Mouse (Mus musculus): ENCODE measurements at regions not wholly inside any gene's neighbourhood (a gene's known extent, or its start where the extent isn't known, plus 50 kb on each side); places are given as distances from the start of the nearest gene placed in this dataset.

DNA sequence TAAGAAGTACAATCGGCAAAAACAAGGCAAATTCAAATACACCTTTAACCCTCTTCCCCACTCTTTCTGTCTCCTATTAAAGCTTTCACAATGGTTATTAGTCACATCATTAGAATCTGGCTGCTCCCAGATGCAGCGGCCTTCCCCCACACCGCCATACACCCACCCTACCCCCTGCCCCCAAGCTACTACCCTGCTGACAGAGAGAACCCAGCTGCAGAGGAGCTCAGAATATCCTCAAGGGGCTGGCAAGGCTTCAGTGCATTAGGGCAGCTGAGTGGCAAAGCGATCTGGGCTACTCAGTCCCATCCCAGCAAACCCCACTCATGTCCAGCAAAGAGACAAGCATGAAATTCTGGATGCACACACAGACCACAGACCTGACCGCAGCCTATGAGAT, 113.6 kb upstream of the Rgma start:
- no peak for DNase-seq (ENCODE audit: low spot score in 2 of 2)

- DNase-seq (ENCODE audit: low spot score in 2 of 2) = no peak
Observed at GRCm38 (mm10) chr7:73262526-73262925, 112.8 kb upstream of the Rgma start.

- no peak for DNase-seq (ENCODE audit: low spot score in 2 of 2)
Observed at GRCm38 (mm10) chr7:73269626-73270025, 105.7 kb upstream of the Rgma start.

- DNase-seq (ENCODE audit: low spot score in 2 of 2) = no peak
Observed at GRCm38 (mm10) chr7:73272787-73273186, 102.5 kb upstream of the Rgma start.

DNA sequence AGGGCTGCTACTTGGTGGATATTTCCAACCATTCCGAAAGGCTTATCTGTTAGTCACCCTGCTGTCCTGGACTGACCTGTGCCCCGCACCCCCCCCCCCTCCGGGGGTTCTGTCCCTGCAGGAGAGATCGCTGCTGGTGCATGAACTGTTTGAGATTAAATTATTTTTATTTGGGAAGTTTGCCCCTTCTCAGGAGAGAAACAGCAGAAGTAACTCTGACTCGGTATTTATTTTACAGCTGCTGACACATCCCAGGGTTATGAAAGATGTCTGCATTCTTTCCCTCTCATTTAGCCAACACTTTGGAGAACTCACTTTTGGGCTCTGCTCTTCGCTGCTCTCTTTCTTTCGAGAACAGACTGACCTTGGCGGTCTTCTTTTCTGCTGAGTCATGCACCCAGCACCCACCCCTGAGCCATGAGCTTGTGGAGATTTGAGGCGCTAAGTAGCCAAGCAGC, 99.5 kb upstream of the Rgma start:
- no peak for DNase-seq (ENCODE audit: low spot score in 2 of 2)

GRCm38 (mm10) chr7:73278616-73279015, 96.7 kb upstream of the Rgma start:
- no peak for DNase-seq (ENCODE audit: low spot score in 2 of 2)

GRCm38 (mm10) chr7:73279936-73280445, 95.3 kb upstream of the Rgma start:
- DNase-seq (ENCODE audit: low spot score in 2 of 2) = no peak

GRCm38 (mm10) chr7:73286244-73286643, 89.1 kb upstream of the Rgma start:
- DNase-seq (ENCODE audit: low spot score in 2 of 2) = no peak

DNA sequence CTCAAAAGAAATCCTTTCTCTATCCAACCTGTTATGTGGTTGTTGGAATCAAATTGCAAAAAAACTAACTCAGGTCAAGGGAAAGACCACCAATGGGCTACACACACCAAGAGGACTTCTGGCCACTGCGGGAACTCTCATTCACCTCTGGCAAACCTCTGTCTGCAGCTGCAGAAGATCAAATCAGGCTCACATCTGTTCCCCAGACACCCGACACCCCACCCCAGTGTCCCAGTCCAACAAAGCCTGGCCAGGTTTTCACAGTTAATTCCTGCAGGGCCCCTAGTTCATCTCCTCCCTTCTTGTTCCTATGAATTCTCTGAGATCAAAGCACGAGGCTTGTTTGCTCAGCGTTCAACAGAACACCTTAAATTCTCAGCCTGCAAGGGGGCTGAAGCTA, 82.0 kb upstream of the Rgma start:
- DNase-seq (ENCODE audit: low spot score in 2 of 2) = no peak

DNA sequence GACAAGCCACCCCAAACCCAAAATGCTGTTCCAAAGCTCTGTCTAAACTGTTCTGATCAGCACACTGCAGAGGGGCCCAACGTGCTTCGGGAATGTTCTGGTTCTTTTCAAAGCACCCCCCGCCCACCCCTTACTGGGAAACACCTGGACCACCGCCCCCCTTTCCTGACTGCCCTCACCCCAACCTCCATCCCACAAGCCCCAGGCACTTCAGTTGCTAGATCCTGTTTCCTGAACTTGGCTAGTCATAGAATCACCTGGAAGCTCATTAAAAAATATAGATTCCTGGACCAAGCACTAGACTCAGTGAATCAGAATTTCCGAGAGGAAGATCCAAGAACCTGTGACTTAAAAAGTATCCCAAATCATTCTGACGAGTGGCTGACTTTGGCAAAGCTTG, 80.9 kb upstream of the Rgma start:
- DNase-seq (ENCODE audit: low spot score in 2 of 2) = no peak

- DNase-seq (ENCODE audit: low spot score in 2 of 2) = no peak
Observed at GRCm38 (mm10) chr7:73302501-73302900, 72.8 kb upstream of the Rgma start.

GRCm38 (mm10) chr7:73303818-73304217, 71.5 kb upstream of the Rgma start:
- no peak for DNase-seq (ENCODE audit: low spot score in 2 of 2)

DNA sequence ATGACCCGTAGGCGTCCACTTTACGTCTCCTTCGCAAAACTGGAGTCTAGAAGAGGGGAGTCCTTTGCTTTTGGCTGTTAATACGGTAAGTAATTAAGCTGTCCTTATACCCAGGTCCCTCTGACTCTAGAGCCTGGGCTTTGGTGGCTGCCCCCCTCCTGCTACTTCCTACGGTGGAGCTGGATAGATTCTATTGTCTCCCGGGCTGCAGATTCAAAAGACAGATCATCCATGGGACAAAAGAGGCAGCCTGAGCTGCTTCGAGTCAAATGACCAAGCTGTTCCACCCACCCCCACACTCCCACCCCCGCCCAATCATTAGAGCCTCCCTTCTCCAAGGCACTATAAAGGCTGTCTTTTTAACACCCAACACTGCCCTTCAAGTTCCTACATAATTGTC, 70.5 kb upstream of the Rgma start:
- DNase-seq (ENCODE audit: low spot score in 2 of 2) = no peak

DNA sequence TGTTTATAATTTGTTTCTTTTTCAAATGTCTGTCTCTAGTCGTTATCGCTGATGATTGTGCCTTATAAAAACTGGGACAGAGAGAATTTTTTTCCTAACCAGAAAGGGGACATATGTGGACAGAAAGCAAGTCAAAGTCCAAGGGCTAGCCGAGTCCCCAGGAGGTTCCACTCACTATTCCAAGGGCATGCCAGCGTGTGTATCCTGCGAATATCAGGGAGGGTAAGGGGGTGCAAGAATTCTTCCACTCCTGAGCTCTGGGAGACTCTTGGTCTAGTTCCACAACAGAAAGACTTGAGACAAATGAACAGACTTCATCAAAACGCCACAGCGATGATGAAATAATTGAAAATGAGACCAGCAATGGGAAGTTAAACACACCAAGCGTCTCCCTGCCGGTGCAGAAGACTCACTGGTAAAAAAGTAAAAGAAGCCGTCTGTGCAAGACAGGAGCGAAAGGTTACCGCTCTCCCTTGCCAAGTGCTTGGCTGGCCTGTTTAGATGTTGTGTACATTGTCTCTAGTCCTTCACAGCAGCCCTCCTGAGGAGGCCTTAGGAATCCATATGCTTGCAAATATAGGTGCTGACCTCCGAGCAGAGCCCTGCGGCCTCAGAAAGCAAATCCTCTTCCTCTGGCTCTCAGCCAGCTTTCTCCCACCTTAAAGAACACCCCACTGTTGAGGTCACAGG, 69.9 kb upstream of the Rgma start:
- DNase-seq (ENCODE audit: low spot score in 2 of 2) = no peak

- DNase-seq (ENCODE audit: low spot score in 2 of 2) = no peak
Observed at GRCm38 (mm10) chr7:73306296-73306695, 69.0 kb upstream of the Rgma start.

- DNase-seq (ENCODE audit: low spot score in 2 of 2) = no peak
Observed at GRCm38 (mm10) chr7:73306728-73307127, 68.6 kb upstream of the Rgma start.

DNA sequence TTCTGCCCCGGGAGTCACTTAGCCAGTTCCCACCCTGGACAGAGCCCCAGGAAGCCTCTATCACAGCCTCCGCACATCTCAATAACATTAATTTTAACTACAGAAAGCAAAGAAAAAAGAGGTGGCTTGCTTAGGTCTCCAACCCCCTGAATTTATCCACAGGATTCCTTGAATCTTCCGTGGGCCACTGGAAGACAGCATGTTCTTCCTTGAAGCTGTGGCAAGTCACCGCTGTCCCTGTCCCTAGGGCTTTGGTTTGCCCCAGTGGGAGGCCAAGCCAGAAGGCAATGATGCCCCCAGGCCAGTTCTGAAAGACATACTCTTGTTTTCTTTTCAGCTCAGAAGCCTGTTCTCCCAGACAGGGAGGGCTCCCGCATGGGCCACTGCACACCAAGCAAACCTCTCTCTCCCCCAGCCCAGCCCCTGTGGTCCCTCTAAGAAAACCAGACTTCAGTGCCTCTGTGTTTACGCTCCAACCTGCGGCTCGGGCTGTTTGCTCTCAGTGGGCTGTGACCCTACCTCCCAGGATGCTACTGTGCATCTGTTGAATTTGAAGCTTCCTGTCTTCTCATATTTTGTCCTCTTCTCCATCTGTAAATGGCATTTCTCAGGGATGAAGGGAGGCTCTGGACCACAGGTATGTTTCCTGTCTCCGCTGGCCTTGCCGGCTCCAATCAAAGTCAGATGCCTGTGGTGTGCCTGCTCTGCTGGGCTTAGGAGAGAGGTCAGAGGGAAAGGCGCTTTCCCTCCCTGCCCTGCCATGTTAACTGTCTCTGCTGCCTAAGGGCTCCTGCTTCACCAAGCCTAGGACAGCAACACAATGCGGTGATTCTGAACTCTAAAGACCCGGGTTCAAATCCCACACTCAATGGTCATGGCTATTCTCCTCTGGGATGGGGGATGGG, 67.5 kb upstream of the Rgma start:
- DNase-seq (ENCODE audit: low spot score in 2 of 2) = no peak

GRCm38 (mm10) chr7:73308981-73309380, 66.3 kb upstream of the Rgma start:
- no peak for DNase-seq (ENCODE audit: low spot score in 2 of 2)

DNA sequence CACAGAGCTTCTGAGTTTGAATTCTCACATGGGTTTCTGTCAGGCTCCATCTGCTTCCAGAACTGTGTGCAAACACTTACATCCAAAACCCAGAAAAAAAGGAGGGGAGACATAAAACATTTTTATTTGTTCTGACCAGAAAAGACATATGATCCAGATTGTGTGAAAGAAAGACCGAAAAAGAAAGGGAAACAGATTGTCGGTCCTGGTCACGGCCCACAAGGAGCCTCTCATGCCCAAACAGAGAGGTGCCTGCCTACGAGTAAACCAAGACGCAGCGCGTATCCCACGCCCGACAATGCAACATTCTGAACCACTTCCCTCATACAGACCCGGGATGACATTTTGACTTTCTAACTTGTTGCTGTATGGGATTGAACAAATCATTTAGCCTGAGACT, 65.3 kb upstream of the Rgma start:
- no peak for DNase-seq (ENCODE audit: low spot score in 2 of 2)

- DNase-seq (ENCODE audit: low spot score in 2 of 2) = no peak
Observed at GRCm38 (mm10) chr7:73310581-73311136, 64.7 kb upstream of the Rgma start.

DNA sequence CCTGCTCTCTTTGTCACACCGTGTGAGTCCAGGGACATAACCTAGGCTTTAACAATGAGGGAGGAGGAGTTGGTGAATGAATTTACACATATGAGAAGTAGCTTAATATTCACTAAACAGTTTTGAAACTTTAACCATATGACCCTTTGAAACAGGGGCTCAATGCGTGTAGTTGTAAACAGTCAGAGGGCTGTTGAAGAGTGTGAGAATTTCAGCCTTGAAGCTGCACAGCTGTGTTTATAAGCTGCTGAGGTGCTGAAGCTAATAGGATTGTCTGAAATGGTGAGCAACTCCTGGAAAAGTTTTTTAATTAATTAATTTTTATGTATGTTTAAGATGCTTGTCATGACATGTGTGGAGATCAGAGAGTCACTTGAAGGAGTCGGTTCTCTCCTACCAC, 59.8 kb upstream of the Rgma start:
- DNase-seq (ENCODE audit: low spot score in 2 of 2) = no peak

DNA sequence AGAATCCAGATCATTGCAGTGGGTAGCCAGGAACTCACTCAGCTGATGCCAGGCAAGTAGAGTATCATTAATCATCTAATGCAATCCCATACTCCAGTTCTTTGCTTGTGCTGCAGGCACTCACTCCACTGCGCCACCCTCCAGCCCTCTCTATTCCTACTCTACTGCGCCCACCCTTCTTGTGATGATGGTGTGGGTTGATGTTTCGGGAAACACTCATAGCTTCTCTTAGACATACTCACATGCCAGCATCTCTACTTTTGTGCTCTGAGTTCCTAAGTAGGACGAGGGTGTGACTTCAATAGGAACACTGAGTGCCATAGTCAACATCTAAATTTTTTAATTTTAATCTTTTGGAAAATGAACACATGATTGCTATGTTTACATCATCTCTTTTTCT, 57.7 kb upstream of the Rgma start:
- no peak for DNase-seq (ENCODE audit: low spot score in 2 of 2)

- DNase-seq (ENCODE audit: low spot score in 2 of 2) = no peak
Observed at GRCm38 (mm10) chr7:73319004-73319403, 56.3 kb upstream of the Rgma start.

Measured in natural killer cell, adult 2 months (primary cell).